Mouse (Mus musculus) layer of hippocampus, postnatal 14 days (tissue): ENCODE data around the gene Coro2b. TPM values are rescaled to one million over a fixed set of nuclear protein-coding genes. Genes with fewer than 3 reads are reported as not detected.

Source experiments
- DNase-seq, 2 experiments: peaks; one replicate each; pipeline ENCODE4 v3.0.0; 2021 to 2022; ENCODE audit warnings: low spot score in 2 of 2, mixed read lengths in 1 of 2
- total RNA-seq, 2 experiments: library from RNA; stranded (reverse); gene quantifications; 2 replicates each; pipeline ENCODE4 v1.2.3; 2021

The Coro2b gene
- total RNA-seq, 2 experiments from 2014 or later = 188 to 193 TPM

DNA sequence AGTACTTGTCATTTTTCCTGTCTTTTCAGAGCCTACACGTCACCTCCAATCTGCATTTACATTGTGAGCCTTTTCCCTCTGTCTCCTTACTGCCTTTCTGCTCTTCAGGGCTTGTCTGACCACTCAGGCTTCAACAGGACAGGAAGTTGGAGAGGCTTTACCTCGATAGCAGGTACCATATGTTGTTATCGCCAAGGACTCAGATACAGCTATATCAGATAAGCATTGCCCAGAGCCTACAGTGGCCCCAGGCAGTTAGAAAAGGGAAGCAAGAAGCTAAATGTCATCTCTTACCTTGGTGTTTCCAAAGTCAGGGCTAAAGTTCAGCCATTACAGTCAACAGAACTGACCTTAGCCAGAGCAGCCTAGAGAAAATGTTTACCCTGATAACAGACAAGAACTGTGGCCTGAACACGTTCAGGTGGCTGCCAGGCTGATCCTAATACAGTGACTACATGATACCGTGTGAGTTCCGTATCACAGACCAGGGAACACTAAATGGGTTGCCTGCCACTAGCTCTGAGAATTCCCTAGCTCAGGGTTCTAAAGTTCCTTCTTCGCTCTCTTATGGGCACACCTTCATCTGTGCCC, 130.3 kb downstream of the Coro2b start:
- DNase-seq = no peak

DNA sequence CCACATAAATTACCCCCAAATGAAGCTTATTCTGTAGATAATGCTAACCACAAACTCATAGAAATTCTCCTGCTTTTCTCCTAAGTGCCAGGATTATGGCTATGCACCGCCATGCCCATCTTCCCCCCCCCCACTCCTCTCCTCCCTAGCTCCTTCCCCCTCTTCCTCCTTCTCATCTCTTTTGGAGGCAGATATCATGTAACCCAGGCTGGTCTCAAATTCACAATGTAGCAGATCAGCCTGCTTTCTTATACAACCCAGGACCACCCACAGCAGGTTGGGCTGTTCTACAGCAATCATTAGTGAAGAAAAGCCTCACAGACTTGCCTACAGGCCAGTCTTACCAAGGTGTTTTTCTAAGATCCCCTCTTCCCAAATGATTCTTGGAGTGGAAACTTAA, 135.3 kb downstream of the Coro2b start:
- no peak for DNase-seq

DNA sequence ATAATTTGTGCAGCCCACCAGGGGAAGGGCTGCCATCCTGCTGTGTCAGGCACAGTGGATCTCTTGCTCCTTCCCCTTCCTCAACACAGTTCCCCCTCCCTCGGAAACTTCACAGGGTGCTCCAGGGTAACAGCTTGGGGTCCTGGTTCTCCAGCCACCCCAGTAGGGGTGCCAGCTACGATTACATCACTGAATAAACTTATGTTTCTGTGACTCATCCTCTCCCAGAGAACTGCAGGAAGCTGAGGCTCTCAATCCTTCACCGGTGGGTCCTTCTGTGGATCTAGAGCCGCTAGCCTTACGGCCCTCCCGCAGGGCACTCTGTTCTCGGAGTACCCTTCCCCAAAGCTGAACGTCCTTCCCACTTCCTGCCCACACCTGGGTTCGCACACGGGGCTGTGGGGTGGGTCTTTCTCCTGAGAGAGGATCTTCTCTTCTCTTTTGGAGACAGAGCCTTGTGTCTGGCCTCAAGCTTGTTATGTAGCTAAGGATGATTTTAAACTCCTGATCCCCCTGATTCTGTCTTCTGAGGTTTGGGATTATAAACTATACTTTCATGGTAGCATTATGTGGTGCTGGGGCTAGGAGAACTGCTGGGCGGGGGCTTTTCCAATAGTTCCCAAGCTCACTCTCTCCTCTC, 136.2 kb downstream of the Coro2b start:
- DNase-seq = no peak

DNA sequence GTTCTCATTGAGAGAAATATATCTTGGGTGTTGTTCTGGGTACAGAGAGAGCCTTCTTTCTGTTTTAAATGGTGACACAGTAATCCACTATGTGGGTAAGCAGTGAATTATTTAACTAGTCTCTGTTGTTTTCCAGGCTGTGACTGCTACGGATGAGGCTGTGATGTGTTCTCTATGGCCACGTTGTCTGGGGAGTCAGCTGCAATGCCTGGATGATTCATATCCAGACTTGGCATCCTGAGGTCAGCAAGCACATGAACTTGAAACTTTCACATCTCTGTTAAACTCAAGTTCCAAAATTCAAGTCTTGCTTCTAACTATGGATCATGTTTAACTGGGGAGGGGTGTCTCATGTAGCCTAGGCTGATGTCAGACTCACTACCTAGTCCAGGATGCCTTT, 142.7 kb downstream of the Coro2b start:
- no peak for DNase-seq

DNA sequence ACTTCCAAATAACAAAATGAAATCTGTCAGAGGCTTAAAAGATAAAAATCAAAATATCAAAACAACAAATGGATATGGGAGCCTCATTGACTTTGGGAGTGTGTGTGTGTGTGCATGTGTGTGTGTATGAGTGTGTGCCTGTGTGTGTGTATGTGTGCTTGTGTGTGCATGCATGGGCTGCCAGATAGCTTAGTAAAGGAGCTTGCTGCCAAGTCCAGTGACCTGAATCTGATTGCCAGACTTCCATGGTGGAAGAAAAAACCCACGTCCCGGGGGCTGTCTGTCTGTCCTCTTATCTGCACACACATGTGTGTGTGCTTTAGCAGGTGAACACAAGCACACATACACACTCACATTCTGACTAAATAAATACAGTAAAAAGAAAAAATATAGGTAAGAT, 143.3 kb downstream of the Coro2b start:
- no peak for DNase-seq

DNA sequence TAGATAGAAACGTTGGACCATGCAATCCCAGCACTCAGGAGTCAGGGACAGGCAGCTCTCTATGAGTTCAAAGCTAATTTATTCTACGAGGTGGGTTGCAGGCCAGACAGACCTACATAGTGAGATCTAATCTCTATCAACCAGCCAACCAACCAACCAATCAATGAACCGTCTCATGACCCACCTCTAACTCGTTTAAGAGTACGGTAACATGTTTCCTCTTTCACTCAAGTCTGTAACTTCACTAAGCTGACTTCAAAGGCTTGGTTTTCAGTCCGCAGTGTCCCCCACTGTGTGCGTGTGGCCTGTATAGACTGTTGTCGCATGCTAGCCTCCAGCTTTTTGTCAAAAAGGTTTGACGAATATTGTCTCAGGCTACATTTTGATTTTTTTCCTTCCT, 147.1 kb downstream of the Coro2b start:
- no peak for DNase-seq

DNA sequence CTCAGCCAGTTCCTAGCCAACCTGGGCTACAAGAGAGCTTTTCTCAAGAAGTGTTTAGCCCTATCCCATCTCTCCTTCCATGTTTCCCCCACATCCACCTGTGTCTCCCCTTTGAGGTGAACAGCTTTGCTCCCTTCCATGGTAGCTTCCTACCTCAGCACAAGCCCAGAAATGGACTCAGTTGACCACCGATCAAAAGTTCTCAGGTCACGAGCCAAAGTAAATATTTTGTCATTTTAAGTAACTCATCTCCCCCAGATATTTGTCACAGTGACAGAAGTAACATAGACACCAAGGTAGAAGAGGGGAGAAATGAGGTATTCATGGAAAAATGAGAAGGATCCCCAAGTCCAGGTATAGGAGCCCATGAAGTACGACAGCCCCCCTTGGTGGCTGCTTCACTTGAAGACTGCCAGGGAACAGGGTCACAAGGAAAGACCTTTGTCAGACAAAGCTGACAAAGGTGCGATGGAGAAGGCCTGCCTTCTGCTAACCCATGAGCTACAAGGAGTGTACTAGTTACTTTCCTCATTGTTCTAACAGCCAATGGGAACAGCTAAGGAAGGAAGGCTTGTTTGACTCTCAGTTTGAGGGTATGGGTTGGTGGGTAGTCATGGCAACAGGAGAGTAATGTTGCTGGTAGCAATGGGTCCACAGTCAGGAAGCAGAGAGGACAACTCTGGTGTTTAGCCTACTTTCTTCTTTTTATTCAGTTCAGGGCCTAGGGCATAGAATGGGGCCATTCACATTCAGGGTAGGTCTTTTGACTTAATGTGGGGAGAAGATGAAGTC, 150.9 kb downstream of the Coro2b start:
- DNase-seq = no peak

DNA sequence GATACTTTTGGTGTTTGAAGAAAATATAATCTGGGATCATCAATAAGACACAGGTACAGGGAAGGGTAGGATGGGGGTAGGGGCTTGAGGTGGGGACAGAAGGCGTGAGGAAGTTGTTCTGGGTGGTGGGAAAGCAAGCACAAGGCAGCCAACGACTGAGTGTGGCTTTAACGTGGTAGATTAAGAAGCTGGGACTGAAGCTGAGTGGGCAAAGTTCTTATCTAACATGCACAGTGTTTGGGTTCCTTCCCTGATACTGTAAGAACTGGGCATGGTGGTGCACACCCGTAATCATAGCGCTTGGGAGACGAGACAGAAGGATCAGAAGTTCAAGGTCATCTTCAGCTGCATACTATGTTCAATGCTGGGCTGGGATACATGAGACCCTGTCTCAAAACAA, 151.8 kb downstream of the Coro2b start:
- no peak for DNase-seq

DNA sequence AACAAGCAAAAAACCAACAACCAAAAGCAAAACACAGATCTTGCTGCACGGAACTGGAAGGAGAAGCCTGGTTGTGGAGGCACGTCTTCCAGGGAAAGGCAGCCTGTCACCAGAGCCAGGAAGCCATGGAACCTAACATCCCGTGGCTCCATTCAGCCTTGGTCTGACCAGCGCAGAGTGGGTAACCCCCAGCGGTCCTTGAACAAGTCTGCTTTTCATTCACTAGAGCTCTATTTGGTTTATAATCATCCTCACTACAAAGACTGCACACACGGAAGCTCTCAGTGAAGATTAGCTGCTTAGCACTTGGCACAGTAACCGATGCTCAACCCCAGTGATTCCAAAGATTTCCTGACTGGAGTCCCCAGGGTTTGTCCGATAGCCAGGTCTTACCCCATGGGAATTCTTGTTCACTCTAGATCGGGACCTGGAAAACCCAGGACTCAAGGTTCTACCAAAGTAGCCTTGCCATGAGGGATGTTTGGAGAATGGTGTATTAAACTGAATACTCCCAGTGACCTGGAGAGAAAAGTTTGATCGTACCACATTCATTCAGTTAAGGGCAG, 154.2 kb downstream of the Coro2b start:
- no peak for DNase-seq

DNA sequence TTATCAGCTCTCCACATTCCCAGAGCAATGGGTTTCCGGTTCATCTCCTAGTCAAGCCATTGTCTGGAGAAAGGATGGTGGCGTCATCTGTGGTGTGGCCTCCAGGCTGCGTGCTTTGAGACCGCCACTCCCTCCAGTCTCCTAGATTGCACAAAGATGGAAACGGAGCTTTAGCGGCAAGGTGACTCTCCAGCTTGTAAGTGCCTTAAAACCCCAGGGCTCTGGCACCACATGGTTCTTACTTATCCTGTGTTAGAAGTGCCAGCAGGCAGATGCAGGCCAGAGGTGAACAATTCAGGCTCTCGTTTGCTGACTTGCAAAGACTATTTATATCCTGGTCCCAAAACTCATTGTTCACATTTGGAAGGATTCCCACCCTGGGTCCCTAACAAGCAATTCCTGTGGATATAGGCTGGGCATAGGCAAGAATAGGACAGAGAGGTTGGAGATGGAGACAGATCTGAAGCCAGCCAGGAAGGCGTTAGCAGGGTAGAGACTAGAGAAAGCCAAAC, 155.4 kb downstream of the Coro2b start:
- no peak for DNase-seq

DNA sequence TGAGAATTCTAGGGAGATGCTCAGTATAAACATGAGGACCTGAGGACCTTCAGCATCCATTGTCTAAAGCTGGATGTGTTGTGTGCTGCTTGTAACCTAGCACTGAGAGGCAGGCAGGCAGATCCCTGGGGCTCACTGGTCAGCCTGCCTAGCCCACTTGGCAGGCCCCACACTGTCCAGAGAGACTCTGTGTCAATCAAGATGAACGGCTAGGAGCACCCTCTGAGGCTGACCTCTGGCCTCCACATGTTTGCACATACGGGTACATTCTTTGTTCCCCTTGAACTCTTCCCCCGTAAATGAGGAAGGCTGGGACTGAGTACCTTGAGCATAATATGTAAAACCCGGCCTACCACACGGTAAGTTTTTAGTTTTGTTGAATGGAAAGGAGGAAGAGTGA, 156.5 kb downstream of the Coro2b start:
- no peak for DNase-seq

DNA sequence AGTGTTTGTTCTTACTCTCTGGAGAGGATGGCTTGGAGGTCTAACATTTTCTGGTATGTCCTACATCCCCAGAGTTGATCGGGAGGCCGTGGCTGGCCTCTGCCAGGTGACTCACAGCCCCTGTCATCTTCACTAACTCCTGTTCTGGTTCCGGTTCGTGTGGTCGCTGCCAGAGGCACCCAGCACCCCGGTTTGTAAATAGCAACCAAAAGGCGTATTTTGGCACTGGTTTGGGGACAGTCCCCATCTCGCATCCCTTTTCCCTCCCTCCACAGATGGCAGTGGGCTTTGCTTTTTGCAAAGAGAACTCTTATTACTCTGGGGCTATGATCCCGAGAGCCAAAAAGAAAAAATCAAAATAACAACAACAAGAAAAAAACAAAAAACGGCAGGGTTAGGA, 158.9 kb downstream of the Coro2b start:
- no peak for DNase-seq

DNA sequence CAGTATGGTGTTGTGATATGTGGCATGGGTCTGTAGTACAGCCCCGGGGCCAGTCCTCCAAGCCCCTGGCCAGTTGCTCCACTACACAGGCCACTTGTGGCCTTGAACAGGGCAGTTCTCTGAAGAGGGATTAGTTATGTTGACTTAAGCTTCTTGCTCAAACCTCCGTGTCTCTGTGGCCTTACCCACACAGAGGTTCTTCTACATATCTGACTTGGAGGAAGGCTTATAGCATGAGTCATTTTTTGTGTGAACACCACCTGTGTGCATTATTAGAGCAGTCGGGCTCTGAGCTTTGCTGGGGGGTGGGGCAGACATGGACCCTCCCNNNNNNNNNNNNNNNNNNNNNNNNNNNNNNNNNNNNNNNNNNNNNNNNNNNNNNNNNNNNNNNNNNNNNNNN, 162.6 kb downstream of the Coro2b start:
- DNase-seq = no peak

DNA sequence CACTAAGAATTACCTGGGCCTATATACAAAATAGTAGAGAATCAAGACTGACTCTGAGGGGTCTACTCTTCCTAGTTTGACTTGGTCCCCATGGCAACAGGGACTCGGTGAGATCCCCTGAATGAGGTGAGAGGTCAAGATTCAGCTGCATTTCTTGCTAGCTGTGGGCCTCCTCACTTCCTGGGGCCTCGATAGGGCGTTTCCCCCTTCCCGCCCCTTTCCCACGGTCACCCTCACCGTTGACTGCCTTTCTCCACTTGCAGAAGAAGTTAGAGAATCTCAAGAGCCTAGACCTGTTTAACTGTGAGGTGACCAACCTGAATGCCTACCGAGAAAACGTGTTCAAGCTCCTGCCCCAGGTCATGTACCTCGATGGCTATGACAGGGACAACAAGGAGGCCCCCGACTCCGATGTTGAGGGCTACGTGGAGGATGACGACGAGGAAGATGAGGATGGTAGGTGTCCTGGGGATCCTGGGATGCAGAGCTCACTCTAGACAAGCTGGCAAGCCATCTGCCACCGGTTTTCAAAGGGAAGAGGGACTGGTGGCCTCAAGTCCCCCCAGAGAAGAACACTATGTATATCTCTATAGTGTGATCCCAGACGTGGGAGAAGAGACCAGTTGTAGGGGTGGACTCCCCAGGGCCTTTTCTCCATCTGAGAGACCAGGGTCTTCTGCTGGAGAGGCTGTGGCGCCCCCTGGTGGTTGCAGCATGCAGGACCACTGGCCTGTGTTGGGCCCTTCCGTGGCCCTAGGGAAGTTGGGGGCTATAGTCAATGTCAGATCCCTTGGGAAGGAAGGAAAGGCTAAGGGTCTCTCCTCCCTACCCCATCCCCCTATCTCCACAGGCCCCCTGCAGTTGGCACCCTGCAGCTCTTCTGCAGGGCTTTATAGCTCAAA, 163.4 kb downstream of the Coro2b start:
- DNase-seq = peak in 1 of 2 experiments; percentile 64

DNA sequence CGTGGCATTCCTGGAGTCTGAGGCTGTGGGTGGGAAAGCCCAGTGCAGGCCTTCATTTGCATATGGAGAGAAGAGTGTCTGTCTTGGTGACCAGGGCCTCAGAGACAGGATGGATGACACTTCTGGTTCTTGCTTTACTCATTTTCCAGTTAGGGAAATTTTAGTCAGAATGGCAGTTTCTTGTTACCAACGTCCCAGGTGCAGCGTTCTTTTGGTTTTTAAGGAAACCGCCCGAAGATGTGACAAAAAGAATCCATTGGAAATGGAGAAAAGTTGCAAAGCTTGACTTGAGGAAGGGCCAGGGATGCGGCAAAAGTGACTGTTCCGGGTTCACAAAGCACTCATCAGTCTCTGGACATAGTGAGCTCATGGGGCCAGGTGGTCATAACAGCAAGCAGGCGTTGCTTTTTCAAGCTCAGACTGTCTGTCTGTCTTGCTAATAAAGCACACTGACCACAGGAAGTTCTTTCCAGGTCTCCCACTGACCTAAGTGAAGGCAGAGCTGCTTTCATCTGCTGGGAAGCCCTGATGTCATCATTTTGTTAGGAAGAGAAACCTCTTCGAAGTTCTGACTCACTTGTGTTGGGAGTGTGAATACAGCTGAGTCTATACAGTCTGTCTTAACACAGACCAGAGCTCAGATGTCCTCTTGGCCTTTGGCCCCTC, 164.2 kb downstream of the Coro2b start:
- no peak for DNase-seq

DNA sequence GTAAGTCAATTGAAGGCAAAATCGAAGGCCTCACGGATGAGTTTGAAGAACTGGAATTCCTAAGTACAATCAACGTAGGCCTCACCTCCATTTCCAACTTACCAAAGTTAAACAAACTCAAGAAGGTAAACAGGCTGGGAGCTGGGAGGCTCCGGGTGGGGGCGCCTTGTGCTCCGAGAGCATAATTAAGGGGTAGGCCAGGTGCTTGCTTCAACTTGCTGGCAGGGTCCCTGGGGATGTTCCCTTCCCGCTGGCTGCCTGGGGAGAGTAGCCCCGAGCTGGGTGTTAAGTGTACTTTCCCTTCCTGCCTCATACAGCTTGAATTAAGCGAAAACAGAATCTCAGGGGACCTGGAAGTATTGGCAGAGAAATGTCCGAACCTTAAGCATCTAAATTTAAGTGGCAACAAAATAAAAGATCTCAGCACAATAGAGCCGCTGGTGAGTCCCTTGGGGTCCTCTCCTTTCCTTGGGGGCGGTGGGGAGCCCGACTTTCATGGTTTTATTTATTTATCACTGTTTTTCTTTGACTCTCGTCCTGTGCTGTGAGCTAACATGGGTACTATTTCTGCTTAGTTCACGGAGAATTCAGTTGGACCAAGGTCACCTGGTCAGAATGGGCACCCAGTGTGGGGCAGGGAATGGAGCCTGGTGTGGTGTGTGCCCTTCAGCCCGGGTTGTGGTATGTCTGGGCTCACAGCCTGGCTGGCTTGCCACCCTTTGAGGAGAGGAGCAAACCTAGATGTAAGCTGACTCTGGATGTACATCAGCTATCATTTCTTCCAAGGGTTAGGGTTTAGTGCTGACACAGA, 164.9 kb downstream of the Coro2b start:
- DNase-seq = no peak

DNA sequence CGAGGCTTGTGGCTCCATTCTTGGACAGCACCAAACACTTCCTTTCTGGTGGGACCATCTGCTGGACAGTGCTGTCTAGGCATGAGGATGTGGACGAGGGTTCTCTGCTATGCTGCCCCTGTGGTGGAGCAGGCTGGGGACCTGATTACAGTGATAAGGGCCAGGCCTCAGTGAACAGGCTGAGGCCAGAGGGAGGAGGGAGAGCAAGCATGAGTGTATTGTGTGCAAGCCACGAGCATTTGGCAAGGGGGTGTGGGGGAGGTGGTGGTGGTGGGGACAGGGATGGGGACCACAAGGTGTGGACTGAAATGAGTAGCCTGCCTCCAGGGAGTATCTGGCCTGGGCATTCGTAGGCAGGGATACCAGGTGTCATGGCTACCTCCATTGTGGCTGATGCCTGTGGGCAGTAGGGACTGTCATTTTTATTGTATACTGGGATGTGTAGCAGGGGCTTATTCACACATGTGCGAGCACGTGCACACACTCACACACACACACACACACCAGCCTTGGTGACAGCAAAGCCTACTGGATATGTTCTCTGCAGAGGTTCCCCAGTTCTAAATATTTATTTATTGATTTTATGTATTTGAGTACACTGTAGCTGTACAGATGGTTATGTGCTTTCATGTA, 166.1 kb downstream of the Coro2b start:
- no peak for DNase-seq

DNA sequence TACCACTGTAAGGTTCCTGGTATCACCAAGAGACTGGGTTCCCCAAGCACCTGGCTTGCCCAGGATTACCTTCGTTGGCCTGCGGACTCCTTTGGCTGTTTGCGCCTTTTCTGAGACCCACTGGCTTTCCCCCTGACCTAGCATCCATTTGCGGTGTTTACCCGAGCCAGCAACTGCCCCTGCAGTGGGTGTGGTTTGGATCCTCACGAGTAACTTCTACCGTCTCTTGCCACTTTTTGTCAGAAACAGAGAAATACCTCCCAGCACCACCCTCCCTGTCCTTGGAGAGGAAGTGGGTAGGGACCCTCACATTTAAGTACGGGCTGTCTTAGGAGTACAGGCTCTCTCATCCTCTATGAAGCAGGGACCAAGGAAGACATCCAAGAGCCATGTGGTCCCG, 166.7 kb downstream of the Coro2b start:
- DNase-seq = no peak
